In the genomic region with DNA sequence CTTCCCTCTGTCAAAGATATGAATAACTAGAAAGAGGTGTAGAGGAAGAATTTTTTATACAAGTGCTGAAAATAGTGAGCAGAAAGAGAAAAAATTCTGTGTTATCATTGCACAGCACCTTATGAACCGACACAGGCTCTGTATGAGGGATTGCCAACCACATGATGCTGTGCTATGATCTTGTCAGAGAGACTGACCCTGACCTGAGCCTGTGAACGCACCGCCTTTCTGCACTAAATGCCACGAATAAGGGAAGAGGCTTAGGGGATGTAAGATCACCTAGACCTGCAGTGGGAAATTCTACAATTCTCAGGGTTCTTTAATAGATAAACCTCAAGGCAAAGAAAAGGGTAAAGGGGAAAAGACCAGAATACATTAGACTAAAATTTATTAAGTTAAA, we compare ENCODE assay signal across 15 mouse cellular contexts. TPM values are rescaled to one million over a fixed set of nuclear protein-coding genes. Genes with fewer than 3 reads are reported as not detected.
DNase-seq lines count a peak whose midpoint lies in the region.
"Had no signal": no experiment of that assay in that cellular context is flagged by ENCODE, and none has a peak within 500 bp of the region (broad histone marks: within the 10 kb centered on the region; RNA-seq: fewer than 3 reads in every experiment).

No protein-coding gene starts in this region.

- DNase-seq in adrenal gland, adult (ENCODE audit: inconsistent age in 2 of 2, low spot score in 1 of 2) = peak; percentile 52 to 56
- DNase-seq in adrenal gland, postnatal 25 days = no peak
- peak; percentile 46 for DNase-seq in heart, adult 11 months
- DNase-seq in heart, postnatal 4 days = no peak
- DNase-seq: adrenal gland, adult 2 months; adrenal gland, adult 8-10 months; adrenal gland, postnatal 10 days; adrenal gland, postnatal 14 days; B cell, adult 2 months; cerebellum, adult 11 months; cerebellum, adult 11-12 months; cerebellum, adult 18-20 months; cerebellum, adult 2 months; cerebellum, adult 8-10 months had no signal

RNA-seq across cellular contexts. Expression of gene Slc22a5, which starts 15.0 kb away (rescaled TPM):
- 29.0 and 39.4 TPM in 2 replicates for total RNA-seq in adrenal gland, postnatal 25 days (2021)
- 10 to 100 TPM; 13.3 to 15.0 TPM for total RNA-seq in heart, postnatal 4 days (2021)

RNA-seq across cellular contexts. Expression of gene Gm12216, which starts 17.4 kb away (rescaled TPM):
- total RNA-seq in adrenal gland, postnatal 25 days (2021) = 12.0 and 19.8 TPM in 2 replicates
- total RNA-seq in heart, postnatal 4 days (2021) = 1 to 10 TPM in 1 of 2 experiments, under 1 TPM in 1; 0.32 to 1.6 TPM
- total RNA-seq: MEL had no signal

Comparison
In these comparisons a context has a peak if more than half of its experiments do, and no peak if none do; other contexts are left out.
1. DNase-seq: peak in adrenal gland, adult (2 of 2) and heart, adult 11 months (single experiment); none in adrenal gland, postnatal 25 days (single experiment) and heart, postnatal 4 days (single experiment).